ENCODE assay signal across 8 mouse cellular contexts in the genomic region with DNA sequence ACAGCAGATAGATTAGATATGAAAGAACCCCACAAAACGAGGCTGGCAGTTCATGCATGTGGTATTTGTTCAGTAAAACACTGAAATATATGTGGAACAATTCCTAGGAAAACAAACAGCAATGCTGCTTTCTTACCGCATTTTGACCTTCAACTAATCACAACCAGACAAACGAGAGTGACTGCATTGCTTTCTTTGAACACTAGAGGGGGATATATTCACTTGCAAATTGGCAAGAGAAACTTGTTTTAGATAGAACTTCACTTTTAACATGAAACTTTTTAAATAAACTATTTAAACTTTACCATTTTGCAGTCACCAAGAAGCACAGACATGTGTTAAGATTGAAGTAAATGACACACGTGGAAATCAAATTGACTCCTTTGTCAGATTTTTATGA. TPM values are rescaled to one million over a fixed set of nuclear protein-coding genes. Genes with fewer than 3 reads are reported as not detected.
DNase-seq lines count a peak whose midpoint lies in the region; ATAC-seq lines count a peak whose summit lies in the region.

No protein-coding gene starts in this region.

- ATAC-seq in megakaryocyte progenitor cell, adult 5-6 weeks (replicated peaks; ENCODE audit: poor library complexity) = peak; percentile 77
- ATAC-seq in cerebellum, adult (ENCODE audit: insufficient number of reproducible peaks, low FRiP score, low TSS enrichment) = no peak

- DNase-seq in kidney, adult 9 months = peak; percentile 87
- no peak for DNase-seq in kidney, postnatal 25 days
- peak; percentile 97 for DNase-seq in 3T3-L1 (ENCODE audit: low read depth, low spot score)
- peak; percentile 83 for DNase-seq in CD4-positive, CD25-positive, alpha-beta regulatory T cell, adult 2 months (ENCODE audit: low read depth, low spot score)
- peak; percentile 92 for DNase-seq in embryo, embryonic 10.5 days (ENCODE audit: low spot score)
- no peak for DNase-seq in ovary, adult 18-20 months (ENCODE audit: low spot score)

RNA-seq across cellular contexts. Expression of gene Dnah7a, which starts 8.9 kb away (rescaled TPM):
- total RNA-seq in megakaryocyte progenitor cell, adult 5-6 weeks (2015) = 0.32 TPM in 1 of 2 replicates, not detected in the other
- not detected in 2 replicates for total RNA-seq in megakaryocyte progenitor cell, adult 5-6 weeks (2017)

Comparison
In these comparisons a context has a peak if more than half of its experiments do, and no peak if none do; other contexts are left out.
1. DNase-seq: peak in kidney, adult 9 months (single experiment), 3T3-L1 (single experiment), CD4-positive, CD25-positive, alpha-beta regulatory T cell, adult 2 months (single experiment) and embryo, embryonic 10.5 days (single experiment); none in kidney, postnatal 25 days (0 of 2) and ovary, adult 18-20 months (single experiment).